Mouse (Mus musculus) yolk sac, embryonic 10.5 days (tissue): ENCODE data around the gene Igfbp2.

ENCODE experiments used
- DNase-seq: peaks from one replicate; pipeline ENCODE4 v3.0.0-alpha.2; 2017; ENCODE audit warnings: low spot score

Igfbp2 gene

DNA sequence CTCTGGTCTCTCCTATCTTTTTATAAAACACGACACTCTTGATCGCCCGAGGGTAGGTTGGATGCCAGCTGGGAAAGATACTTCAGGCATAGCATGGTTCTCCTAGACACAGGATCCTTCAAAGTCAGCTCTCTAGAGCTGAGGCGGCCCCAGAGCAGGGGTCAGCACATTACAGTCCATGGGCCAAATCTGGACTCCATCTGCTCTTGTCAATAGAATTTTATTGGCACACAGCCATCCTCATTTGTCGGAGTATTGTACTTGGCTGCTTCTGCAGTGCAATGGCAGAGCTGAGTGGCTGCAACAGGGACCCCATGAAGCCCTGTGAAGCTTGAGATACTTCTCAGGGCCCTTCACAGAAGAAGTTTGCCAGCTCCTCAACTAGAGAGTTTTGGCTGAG lies 9.1 kb upstream of the Igfbp2 start:
- DNase-seq, result no peak

DNA sequence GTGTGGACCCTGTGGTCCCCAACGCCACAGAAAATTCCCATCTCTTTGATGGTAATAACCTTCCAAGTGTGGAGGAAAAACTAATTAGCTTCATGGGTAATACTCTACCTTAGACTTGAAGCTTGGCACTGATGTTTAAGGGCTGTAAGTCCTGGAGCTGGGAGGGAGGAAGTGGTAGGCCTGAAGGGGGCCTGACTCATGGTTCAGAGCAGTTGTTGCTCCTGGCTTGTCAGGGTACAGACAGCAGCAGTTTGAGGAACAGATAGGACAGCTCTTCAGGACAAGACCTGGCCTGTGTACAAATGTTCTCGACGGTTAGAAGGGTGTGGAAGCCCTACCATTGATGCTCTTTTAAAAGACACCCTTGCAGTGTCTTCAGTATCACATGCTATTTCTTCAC lies 8.7 kb upstream of the Igfbp2 start:
- no peak for DNase-seq

DNA sequence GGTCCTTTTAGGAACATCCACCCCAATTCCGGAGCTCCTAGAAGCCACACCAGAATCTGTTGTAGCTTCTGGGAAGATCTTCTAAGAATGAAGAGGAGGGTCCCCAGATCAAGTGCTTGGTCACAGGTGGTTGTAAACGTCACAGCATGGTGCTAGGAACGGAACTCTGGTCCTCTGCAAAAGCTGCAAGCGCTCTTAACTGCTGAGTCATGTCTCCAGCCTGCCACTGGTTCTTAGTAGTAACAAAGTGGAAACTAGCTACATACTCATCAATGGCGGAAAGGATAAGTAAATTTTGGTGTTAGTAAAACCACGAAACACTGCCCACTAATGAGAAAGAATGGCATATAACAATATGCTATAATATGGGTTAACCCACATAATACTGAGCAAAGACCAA lies 4.3 kb upstream of the Igfbp2 start:
- DNase-seq, result no peak

DNA sequence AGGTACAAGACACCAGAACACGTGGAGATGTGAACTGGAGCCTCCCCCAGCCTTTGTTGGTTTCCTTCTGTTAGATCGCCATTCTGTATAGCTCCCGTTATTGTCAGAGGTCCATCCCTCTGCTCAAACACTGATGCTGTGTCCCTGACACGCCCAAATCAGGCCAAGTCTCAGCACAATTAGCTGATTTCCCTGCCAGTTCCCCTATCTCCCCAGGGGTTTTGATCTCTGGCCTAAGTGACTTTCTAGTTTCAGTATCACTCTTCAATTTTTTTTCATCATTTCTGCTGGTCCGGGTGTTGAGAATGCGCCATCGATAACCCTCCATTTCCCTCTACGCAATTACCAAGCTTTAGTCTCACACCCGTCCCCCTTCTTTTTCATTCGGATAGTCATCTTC lies 1.4 kb upstream of the Igfbp2 start:
- no peak for DNase-seq

DNA sequence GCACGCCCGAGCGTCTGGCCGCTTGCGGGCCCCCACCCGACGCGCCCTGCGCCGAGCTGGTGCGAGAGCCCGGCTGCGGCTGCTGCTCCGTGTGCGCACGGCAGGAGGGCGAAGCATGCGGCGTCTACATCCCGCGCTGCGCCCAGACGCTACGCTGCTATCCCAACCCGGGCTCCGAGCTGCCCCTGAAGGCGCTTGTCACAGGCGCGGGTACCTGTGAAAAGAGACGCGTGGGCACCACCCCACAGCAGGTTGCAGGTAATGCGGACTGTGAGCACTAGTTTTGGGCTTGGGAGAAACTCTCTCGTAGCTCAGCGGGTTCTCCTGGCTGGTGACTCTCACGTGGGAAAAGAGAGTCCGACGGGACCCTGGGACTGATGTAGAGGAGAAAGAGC lies 401 bp downstream of the Igfbp2 start:
- DNase-seq, result no peak

DNA sequence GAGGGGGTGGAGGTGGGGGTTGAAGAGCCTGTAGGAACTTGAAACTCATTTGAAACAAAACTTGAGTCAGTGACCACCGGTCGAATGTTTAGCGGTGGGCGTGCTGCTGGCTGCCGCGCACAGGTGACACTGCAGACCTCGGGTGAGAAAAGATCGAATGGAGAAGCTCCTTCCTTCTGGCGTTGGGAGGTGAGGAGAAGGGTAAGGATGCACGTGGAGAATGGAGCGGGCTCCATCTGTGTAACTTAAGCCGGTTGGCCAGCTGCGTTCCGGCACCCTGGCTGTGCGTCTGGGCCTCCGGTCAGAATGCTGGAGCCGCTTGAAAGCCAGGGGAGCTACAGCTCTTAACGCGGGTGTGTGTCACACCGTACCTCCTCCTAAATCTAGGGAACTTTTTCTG lies 983 bp downstream of the Igfbp2 start:
- no peak for DNase-seq

DNA sequence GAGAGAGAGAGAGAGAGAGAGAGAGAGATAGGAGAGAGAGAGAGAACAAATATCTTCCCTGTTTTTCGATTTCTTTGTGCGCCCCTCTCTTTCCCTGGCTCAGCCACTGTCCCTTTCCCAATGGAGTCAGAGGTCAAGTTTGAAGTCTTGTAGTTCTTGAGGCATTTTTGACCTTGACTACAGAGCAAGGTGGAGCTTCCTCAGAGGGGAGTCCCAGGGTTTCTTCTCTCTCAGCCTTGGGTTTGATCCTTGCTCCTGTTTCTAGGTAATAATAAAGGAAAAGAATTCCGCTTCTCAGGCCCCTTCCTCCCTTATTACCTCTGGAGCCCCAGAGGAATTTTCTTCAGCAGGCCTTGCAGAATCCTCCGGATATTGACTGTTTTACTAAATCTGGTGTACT lies 1.6 kb downstream of the Igfbp2 start:
- no peak for DNase-seq

DNA sequence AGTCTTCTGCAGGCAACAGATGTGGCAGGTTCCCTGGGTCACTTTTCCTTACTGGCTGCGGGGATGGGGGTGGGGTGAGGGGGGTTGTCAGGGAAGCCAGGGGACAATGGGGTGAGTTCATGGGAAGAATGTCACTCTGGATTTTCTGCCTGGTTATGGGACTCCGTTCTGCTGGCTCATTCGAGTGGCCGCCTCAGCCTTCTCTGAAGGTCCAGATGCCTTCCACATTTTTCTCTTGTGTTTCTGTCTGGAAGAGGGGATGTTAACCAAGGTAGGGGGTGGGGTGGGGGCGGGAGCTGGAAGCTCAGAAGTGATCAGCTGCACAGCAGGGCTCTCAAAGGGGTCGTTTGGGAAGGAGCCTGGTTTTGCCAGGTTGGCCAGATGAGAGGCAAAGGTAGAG lies 2.1 kb downstream of the Igfbp2 start:
- no peak for DNase-seq

DNA sequence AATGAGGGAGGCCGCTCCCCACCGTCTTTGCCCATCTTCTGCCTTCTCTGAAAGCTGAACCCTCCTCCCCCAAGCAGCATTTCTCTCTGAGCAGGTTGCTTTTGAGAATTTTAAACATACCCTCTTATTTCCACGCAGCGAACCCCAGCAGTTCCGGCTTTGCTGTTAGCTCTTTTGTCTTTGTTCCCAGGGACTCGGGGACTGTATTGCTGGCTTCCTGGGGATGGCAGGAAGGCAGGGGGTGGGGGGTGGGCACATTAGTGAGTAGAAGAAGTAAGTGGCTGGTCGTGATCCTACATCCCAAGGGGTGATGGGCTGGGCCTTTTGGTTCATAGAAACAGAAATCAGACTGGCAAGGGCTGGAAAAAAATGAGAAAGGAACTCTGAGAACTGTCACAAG lies 2.6 kb downstream of the Igfbp2 start:
- DNase-seq, result no peak

DNA sequence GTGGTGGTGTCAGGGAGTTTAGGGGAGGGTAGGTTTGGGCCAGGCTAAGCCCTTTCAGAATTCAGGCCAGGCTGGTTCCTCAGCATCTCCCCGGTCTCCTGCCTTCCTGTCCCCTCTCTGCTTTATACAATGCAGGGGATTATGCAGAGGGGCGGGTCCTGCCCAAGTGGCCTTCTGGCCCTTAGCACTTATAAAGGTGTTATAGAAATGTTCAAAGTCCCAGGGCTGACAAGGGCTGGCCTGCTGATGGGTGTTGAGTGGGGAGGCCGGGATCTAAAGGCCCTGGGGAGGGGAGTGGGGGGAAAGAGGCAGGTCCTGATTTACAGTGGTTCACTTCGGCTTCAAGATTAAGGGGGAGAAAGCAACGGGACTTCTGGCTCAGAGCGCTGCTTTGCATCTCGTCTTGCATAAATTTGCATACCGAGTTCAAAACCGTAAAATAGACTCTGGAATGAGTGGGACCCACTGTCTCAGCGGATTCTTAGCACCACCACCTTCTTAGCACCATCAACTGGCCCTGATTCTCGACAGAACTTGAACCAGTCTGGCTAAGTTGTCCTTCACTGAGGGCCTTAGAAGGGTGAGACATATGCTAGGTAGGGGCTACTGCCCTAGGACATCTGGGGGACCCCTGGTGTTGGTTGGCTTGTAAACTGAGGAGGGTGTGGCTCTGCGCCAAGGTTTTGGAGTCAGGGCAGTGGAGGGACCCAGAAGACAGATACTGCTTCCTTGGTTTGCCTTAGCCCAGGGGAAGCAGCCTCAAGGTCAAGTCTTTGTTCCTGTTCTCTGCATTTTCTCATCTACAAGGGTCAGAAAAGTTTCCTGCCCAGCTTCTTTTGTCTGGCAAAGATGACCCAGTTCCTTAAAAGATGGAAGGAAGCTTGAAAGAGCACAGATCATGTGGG lies 3.4 kb downstream of the Igfbp2 start:
- DNase-seq, result no peak

DNA sequence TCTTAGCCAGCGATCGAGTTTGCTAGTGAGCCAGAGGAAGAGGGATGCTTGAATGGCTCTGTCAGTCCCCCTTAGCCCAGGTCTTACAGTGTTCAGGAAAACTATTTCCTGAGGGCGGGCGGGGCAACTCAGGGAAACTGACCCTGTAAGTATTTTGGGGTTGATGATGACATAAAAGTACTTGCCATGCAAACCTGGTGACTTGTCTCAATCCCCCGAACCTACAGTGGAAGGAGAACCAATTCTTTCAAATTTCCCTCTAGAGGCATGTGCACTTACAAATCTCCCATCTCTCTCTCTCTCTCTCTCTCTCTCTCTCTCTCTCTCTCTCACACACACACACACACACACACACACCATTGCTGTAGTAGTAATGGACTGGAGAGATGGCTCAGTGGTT lies 4.5 kb downstream of the Igfbp2 start:
- DNase-seq, result no peak

DNA sequence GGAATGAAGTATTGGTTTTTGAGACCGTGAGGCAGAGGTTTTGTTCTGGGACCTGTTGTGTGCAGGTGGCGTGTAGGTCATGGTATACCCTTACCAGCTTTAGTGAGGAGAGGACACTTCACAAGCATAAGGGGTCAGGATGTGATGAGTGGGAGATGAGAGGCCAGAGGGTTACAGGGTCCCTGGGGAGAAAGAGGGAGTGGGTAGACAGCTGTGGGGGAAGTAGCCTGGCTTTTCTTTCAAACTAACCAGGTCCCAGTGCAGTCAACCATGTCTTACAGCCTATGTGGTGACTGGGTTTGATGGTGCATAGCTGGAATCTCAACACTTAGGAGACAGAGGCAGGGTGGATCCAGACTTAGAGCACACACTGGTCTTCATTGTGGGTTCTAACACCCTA lies 6.2 kb downstream of the Igfbp2 start:
- DNase-seq, result no peak

DNA sequence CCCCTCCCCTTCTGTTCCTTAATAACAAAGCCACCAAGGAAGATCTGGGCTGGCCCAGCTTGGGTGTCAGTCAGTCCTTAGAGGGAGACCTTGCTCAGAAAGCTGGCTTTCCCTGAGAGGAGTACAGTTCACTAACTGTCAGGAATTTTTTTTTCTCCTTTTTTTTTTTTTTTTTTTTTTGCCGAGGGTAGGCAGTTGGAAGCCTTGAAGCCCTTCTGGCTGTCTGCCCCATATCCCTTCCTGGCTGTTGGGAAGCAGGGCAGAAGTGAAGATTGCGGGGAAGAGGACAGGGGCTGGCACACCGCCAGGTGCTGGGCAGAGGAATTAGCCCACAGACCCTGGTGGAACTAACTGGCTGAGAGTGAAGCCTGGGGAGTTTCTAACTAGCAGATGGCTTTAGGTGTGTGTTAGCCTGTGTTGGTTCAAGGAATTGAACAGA lies 8.4 kb downstream of the Igfbp2 start:
- DNase-seq, result no peak

DNA sequence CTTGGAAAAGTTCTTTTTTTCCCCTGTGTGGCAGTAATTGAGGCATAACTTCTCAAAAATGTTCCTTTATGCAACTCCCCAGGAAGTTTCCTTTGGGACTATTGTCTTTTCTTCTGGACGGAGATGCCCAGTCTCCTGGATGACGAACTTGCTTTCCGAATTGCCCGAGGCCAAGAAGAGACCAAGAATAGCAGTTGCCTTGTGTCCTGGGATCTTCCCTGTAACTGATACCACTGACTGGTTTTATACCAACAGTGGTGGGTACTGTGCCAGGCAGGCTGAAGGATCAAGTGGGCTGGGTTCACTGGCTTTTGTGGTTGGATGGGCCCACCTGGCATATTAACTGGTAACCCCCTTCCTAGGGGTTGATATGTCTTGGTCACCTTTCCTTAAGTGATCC lies 9.3 kb downstream of the Igfbp2 start:
- no peak for DNase-seq

DNA sequence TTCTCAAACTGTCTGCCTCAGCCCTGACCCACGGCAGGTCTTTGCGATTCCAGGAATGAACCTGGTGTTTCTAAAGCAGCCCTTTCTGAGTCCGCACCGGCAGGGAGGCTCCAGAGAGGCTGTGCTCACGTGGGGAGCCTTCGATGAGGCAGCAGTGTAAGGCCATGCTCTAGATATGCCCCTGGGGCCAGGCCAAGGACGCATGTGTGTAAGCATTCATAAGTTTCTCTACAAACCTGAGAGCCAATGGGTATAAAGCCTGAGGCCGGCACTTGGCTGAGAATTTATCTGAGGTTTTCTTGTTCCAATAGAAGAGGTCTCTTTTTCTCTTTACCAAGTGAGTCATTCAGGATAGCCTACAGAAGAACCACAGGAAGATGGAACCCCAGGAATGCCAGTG lies 15.1 kb downstream of the Igfbp2 start:
- no peak for DNase-seq

DNA sequence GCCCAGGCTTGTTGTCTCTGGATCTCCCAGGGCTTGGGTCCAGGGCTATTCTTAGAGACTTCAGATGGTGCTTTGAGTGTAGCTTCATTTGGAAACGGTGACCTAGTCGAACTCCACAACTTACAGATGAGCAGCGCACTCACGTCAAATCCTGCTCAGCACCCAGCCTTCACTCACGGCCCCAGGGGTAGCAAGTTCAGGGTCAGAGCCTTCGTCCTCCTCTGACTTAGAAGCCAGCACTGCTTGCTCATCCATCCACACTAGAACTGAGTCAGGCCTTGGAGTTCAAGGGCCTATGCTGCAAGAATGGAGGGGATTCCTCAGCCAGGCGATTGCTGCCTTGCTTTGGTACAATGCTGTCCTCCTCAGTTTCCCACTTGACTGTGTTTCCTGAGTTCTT lies 15.5 kb downstream of the Igfbp2 start:
- DNase-seq, result no peak

DNA sequence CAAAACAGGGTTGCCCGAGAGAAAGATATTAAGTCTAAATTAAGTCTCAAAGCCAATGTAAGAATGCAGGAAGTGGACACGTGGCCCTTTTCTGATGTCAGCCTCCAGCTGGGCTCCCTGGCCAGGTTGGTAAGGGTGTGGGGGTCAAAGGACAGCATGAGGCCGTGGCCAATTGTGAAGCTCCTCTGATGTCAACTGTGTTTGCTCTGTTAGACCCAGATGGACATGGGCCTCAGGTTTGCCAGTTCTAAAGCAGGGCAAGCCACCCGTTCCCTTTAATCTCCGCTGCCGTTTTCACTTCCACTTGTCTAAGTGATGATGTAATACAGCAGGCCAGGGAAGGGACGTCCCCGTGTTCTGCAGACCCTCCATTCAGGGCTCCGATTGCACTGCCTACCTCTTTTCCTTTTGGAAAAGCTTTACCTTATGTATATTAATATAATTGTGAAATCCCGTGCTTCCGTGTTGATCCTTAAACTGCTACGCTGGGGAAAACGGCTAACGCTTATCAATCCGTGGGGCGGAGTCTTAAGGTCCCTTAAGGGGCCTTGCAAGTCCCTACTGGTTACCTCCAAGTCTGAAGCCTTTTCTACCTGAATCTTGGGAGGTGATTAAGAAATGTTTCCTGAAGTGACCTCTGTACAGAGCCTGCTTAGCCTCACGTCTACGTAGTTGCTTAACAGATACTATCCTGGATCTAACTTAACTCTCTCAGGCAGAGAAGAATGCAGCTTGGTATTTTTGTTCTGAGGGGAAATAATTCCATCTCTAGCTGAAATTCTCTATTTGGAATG lies 18.6 kb downstream of the Igfbp2 start:
- peak; percentile 1 for DNase-seq

DNA sequence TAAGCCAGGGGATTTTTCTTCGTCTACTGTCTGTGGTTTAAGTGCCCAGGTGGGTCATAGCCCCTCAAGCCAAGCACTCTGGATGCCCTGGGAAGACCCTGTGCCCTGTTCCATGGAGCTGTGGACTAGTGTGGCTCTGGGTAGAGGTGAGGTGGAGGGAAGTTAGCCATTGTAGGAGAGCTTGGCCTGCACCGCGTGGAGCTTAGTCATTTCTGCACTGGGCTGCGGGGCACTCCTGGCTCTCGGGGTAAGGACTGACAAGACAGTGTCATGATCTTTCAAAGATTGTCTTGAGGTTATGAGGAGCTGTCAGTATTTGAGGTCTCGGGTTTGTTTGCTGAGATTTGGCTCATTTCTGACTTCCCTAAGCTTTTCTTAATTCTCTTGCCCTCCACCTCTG lies 20.4 kb downstream of the Igfbp2 start:
- DNase-seq, result no peak

DNA sequence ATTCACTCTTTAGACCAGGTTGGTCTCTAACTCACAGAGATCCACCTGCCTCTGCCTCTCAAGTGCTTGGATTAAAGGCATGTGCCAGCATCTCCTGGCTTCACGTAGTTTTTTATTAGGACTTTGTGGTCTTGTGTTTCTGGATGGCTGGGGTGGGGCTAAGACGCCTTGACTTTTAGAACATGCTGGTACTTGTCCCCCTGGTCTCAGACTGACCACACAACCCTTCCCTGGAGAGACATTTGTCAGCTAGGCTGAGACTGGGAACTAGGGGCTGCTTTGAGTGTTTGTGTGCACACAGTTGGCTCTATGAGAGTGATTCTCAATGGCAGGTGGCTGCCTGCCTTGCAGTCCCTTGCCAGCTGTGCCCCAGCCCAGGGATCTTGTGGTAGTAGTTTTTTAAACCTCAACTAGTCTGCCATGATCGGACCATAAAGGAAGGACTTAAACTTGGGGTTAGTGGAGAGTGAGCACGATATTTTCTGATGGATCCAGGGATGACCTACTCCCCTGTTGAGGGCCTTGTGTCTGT lies 23.6 kb downstream of the Igfbp2 start:
- no peak for DNase-seq

DNA sequence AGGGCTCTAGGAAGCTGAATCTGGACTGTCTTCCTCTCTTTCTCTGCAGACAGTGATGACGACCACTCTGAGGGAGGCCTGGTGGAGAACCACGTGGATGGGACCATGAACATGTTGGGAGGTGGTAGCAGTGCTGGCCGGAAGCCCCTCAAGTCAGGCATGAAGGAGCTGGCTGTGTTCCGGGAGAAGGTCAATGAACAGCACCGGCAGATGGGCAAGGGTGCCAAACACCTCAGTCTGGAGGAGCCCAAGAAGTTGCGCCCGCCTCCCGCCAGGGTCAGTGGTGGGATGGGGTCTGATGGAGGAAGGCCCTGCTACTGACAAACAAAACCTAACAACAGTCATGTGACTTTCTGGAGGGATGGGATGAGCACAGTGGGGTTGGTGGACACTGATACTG lies 24.7 kb downstream of the Igfbp2 start:
- DNase-seq, result no peak

DNA sequence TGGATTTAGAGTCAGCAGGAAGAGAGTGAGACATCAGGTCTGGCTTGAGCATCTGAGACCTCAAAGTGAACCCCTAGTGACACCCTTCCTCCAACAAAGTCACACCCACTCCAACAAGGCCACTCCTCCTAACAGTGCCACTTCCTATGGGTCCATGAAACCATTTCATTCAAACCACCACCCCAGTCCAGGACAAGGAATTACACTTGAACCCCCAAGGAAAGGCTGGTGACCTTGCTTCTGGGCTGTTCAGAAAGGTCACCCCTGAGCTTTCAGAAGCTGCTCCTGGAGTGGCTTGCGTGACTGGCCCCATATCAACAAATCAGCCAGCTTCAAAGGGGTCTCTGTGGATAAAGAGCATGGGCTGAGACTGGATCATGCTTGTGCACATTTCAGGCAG lies 29.5 kb downstream of the Igfbp2 start:
- no peak for DNase-seq

DNA sequence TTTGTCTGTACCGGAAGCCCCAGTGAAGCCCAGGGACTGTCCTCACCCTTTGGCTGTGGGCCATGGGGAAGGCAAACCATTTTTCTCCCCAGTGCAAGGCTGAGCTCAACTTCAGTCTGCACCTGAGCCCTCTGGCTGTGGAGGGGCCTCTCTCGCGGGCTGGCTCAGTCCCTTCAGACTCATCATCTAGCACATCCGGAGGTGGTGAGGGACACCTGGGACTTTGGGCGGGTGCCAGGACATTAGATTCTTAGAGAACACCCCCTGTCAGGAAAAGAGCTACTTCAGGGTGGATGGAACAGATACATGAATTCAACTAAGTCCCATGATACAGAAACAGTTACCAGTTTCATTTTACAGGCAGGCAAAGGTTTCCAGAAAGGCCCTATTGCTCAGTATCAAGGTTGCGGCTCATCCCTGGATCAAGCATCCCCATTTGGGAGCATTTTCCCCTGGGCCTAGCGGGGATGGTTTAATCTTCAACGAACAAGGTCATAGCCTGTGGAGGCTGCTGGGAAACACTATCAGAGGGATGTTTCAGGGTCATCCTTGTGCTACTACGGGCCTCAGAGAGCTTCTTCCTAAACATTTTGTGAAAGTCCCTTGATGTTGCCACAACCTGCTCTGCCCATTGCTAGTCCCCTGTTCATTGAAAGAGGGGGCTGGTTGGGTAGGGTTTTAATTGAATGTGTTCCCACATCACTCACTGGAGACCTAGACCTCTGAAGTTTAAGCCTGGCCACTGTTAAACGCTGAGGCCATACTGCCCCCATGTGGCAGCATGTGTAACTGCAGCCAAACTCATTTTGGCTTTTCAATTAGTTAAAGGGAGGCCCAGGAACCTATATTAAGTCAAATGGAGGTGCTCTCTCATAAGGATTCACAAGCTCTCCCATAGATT lies 30.3 kb downstream of the Igfbp2 start:
- DNase-seq, result no peak
